Mouse (Mus musculus) inflammation-experienced regulatory T-cells, adult 6 months (primary cell): ENCODE measurements around the gene Lamc3. TPM values are rescaled to one million over a fixed set of nuclear protein-coding genes. Genes with fewer than 3 reads are reported as not detected.
"Not testable (repeated sequence)": the region's sequence is repeated elsewhere in the genome, so short reads cannot be mapped to it uniquely, and the experiment has no call there.

Experiments
- ATAC-seq: one replicate; pipeline ENCODE4 v1.8.0; 2017
- polyA plus RNA-seq, 3 experiments: library from polyadenylated mRNA; unstranded; fragments of 100-300 nt; shearing (Covaris generic); gene quantifications; one replicate each; pipeline ENCODE4 v1.2.1; 2017

Gene Lamc3
- polyA plus RNA-seq, 3 experiments from 2014 or later: not detected

GRCm38 (mm10) chr2:31878610-31879009 is 8.5 kb upstream of the Lamc3 start:
- no peak for ATAC-seq

DNA sequence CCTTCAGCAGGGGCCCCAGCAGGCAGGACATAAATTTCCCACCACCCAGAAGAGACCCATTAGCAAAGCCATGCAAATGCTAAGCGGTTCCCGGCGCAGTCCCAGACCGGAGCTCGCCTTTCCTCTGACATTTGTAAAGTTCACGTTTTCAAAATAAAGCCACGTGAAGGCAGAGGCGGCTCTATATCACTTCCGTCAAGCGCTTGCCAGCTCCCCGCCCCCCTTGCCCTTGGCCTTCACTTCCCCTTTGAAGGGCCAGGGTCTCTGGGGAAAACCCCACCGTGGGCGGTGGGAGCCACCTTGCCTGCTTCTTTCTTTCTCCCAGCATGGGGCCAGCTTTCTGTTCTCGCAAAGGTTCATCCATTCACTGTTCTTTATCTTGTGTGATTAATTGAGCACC is 6.2 kb upstream of the Lamc3 start:
- peak; percentile 92 for ATAC-seq

DNA sequence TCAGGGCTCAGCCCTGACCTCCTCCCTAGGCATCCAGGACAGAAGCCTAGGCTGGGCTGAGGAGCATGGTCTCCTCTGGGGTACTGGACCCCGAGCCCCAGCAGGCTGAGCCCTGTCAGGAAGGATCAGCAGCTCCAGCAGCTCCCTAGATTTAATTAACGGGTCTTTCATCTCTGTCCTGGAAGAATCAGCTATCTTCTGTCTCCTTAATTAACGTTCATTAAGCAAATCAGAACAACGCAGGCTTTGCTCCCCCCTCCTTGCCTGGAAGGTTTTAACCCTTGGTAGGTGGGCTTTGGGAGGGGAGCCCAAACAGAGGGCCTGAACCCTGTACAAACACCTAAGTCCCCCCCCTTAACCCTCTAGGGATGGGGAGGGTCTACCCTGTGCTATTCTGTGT is 4.0 kb upstream of the Lamc3 start:
- ATAC-seq: no peak

GRCm38 (mm10) chr2:31884806-31885205 is 2.3 kb upstream of the Lamc3 start:
- peak; percentile 36 for ATAC-seq

- no peak for ATAC-seq
These were observed 1.8 kb downstream of the Lamc3 start for GRCm38 (mm10) chr2:31888871-31889270.

GRCm38 (mm10) chr2:31891219-31891618 is 4.1 kb downstream of the Lamc3 start:
- no peak for ATAC-seq

DNA sequence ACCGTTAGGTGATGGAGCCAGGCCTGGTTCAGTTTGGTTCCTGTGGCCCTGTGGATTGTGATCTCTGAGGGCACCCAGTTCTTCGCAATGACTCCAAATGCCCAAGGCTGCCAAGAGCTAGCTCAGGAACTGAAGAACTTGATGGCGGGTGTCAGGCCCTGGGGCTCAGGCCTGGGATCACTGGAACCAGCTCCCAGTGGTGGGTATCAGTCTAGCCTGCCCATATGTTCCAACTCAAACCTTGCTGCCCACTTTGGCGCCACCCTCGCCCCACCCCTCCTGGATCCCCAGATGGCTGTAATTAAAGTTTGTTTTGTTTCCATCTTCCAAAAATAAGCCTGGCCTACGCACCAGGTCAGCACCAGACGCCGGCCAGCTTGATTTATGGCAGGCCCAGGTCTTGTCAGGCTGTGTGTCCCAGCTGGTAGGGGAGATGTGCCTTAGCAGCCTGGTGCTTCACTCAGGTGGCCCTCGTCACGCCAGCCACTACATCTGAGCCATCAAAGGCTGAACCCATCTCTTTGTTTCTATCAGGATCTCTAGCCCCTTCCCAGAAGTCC is 6.1 kb downstream of the Lamc3 start:
- ATAC-seq: no peak

- ATAC-seq: no peak
These were observed 7.3 kb downstream of the Lamc3 start for GRCm38 (mm10) chr2:31894221-31894870.

GRCm38 (mm10) chr2:31900932-31901331 is 13.8 kb downstream of the Lamc3 start:
- ATAC-seq: no peak

DNA sequence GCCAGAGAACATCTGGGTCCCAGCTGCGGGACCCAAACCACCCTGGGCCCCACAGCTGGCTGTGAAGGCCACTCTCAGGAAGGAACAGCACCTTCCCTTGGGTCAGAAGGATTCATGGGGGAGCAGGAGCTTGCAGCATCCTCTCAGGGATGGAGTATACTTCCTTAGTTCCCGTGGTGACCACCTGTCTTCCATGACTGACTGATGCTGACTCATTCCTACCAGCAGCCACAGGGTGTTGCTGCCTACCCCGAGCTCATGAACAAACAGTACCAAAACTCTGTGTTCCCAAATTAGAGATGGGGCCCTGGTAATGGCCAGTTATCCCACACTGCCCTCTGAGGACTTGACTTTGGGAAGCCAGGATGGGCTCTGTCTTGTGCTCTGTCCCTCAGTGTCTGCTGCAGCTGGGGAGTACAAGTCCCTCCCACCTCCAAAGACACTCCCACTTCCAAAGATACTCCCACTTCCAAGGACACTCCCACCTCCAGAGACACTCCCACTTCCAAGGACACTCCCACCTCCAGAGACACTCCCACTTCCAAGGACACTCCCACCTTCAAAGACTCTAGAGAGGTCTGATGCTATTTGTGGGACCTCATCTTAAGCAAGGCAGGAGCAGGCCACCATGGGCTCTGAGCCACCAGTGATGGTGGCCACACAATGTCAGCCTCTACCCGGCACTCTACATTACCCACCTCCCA is 14.7 kb downstream of the Lamc3 start:
- ATAC-seq: no peak

DNA sequence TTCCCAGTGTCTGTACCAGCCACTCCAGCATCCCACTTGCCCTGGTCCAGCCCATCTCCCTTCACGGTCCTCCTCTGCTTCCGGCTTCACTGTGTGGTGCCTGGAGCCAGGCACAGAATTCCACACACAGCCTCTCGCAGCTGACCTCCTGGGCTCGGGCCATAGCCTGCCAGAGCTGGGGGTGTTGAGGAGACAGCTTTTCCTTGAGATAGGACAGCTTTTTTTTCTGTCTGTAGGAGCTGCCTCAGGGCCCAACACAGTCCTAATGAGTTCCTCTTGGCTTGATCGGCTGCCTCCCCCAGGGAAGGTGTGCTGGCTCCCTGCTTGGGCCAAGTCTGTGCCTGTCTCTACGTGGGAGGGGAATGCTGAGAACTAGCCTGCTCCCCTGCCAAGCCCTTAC is 17.0 kb downstream of the Lamc3 start:
- no peak for ATAC-seq

DNA sequence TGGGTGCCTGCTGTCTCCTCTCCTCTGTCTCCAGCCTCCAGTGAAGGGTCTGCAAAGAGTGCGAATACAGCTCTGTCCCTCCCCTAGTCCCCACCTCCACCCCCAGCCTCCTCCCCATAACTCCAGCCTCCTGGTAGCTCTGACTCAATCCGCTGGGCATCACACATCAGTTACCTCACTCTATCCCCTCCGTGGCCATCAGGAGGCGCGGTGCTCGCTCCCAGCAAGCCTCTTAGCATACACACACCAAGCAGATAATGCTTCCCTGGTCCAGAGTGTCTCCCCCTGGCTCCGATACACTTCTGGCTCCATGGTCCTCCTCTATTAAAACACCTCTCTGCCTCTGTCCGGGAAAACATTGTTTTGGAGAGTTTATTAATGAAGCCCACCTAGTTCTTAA is 17.5 kb downstream of the Lamc3 start:
- no peak for ATAC-seq

DNA sequence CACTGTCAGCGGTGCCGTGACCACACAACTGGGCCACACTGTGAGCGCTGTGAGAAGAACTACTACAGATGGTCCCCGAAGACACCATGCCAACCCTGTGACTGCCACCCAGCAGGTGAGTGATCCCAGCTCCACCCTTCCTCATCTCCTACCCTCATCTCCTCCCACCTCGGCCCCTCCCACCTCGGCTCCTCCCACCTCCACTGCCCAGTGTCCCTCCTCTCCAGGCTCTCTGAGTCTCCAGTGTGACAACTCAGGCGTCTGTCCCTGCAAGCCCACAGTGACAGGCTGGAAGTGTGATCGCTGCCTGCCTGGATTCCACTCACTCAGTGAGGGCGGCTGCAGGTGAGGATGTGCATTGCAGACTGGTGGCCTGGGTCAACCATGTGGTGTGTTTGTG is 18.6 kb downstream of the Lamc3 start:
- no peak for ATAC-seq

- ATAC-seq: no peak
These were observed 19.3 kb downstream of the Lamc3 start for GRCm38 (mm10) chr2:31906407-31906806.

GRCm38 (mm10) chr2:31912575-31912974 is 25.5 kb downstream of the Lamc3 start:
- ATAC-seq: no peak

GRCm38 (mm10) chr2:31914213-31914612 is 27.1 kb downstream of the Lamc3 start:
- ATAC-seq: not testable (repeated sequence)

- ATAC-seq: no peak
These were observed 28.0 kb downstream of the Lamc3 start for GRCm38 (mm10) chr2:31915112-31915511.

- ATAC-seq: no peak
These were observed 30.5 kb downstream of the Lamc3 start for GRCm38 (mm10) chr2:31917636-31918035.

DNA sequence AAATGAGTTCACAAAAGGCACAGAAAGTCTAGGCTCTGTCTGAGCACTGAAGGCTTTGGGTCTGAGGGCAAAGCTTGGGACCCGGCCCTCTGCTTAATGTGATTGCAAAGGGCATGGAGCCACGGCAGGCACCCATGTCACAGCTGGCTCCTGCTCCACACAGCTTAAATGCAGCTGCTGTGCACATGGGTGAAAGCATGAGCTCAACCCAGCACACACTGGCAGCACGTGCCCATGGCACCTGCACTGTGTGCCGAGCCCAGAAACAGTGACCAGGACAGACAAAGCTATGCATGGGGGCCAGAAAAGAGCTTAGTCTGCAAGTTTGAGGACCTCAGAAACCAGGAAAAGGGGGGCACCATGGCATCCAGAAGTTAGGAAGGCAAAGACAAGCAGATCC is 36.6 kb downstream of the Lamc3 start:
- ATAC-seq: no peak

GRCm38 (mm10) chr2:31924811-31925210 is 37.7 kb downstream of the Lamc3 start:
- ATAC-seq: no peak

GRCm38 (mm10) chr2:31925936-31926335 is 38.8 kb downstream of the Lamc3 start:
- no peak for ATAC-seq

GRCm38 (mm10) chr2:31929664-31930063 is 42.6 kb downstream of the Lamc3 start:
- peak; percentile 83 for ATAC-seq

GRCm38 (mm10) chr2:31934551-31934950 is 47.5 kb downstream of the Lamc3 start:
- ATAC-seq: no peak

- ATAC-seq: no peak
These were observed 48.0 kb downstream of the Lamc3 start for GRCm38 (mm10) chr2:31935054-31935453.
